Mouse (Mus musculus): ENCODE measurements at regions not wholly inside any gene's neighbourhood (a gene's known extent, or its start where the extent isn't known, plus 50 kb on each side); places are given as distances from the start of the nearest gene placed in this dataset.

GRCm38 (mm10) chr8:107717856-107718255 lies 129.6 kb upstream of the Psmd7 start:
- no peak for DNase-seq (ENCODE audit: low read depth, low spot score)

DNA sequence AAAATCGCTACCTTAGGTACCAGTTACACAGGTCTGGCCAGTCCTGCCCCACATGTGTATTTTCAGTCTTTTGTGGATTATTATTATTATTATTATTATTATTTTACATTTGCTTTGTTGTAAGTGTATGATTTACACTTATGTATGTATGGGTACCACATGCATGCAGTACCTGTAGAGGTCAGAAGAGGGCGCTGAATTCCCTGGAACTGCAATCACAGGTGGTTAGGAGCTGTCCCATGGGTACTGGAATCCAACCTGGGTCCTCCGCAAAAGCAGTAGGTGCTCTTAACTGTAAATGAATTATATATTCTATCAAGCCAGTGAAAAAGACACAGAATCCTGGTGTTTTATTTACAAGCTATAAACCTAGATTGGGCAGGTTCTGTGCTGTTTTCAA lies 131.4 kb upstream of the Psmd7 start:
- DNase-seq (ENCODE audit: low read depth, low spot score), result no peak

DNA sequence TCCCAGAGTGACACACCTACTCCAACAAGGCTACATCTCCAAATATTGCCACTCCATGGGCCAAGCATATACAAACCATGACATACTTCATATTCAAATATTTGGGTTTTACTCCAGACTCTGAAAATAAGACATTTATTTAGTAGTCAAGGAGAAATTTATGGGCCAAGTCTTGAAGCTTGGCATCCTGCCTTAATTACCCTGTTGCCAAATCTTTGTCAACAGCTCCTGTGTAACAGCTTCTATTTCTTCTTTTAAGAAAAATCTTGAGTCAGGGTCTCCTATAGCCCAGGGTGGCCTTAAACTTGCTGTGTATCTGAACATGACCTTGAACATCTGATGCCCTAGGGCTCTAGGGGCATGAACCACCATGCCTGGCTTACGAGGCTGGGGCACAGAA lies 138.5 kb upstream of the Psmd7 start:
- DNase-seq (ENCODE audit: low read depth, low spot score), result no peak

- no peak for DNase-seq (ENCODE audit: low read depth, low spot score)
These were observed 139.0 kb upstream of the Psmd7 start for GRCm38 (mm10) chr8:107727276-107727675.

- no peak for DNase-seq (ENCODE audit: low read depth, low spot score)
These were observed 150.8 kb upstream of the Psmd7 start for GRCm38 (mm10) chr8:107739091-107739490.

GRCm38 (mm10) chr8:107757083-107757482 lies 168.8 kb upstream of the Psmd7 start:
- DNase-seq (ENCODE audit: low read depth, low spot score), result no peak

DNA sequence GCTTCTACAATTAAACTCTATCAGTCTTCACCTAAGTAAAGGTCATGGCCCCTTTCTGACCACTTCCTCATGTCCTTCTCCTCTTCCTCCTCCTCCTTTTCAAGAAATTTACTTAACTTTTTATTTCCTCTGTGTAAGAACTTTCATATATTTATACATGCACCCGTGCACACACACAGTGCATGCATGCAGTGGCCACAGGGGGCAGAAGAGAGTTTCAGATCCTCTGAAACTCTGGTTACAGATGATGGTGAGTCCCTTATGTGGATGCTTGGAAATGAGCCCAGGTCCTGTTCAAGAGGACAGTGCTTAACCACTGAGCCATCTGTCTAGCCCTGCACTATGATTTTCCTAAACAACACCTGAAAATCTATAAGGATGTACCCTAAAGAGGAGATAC lies 170.4 kb upstream of the Psmd7 start:
- no peak for DNase-seq (ENCODE audit: low read depth, low spot score)

GRCm38 (mm10) chr8:107776906-107777305 lies 165.5 kb upstream of the Zfhx3 start:
- DNase-seq (ENCODE audit: low read depth, low spot score), result no peak

DNA sequence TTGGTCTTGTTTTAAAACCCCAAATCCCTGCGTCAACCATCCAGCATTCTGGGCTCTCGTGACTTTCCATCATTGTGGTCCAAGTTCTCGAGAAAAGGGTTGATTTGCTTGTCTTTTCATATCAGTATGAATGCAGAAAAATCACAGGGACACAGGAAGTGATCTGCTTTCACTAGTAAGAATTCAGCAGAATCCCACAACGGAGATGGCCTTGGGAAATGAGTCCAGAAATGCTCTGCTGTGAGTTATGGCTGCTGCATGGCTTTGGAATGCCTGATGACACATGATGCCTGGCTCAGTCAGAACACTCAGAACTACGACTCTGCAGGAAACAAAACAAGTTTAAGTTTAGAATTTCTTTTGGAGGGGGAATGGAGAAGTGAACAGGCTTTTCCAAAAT lies 156.7 kb upstream of the Zfhx3 start:
- DNase-seq (ENCODE audit: low read depth, low spot score), result no peak

GRCm38 (mm10) chr8:107792286-107792685 lies 150.2 kb upstream of the Zfhx3 start:
- no peak for DNase-seq (ENCODE audit: low read depth, low spot score)

DNA sequence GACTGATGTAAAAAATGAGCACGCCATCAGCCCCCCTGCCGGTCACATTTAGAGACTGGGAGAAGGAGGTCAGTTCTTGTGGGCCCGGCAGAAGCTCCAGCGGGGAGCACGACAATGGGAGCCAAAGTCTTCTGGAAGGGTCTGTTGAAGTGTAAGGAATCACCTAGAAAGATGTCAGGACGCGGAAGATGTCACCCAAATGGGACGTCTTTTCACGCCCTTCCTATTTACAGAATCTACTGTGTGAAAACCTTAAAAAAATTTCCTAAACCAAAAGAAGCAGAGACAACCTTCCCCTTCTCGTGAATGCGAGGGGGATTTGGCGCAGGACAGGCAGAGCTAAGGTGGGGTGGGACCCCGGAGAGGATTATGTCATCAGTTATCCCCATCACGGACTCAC lies 127.5 kb upstream of the Zfhx3 start:
- DNase-seq (ENCODE audit: low read depth, low spot score), result no peak

DNA sequence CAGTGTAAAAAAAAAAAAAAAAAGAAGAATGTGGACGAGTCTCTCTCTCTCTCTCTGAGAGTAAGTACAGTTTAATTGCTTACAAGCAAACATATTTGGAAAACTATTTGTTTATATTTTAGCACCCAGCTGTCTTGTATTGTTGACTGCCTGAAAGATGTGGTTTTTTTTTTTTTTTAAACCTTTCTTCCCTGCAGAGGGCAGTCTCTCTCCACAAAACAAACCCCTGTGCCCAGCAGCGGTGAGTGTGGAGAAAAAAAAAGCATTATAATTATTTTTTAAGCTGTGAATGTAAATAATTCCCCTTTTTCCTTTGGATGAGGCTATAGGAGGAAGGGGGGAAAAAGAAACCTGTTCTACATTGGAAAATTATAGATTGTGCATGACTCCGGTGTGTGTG lies 126.7 kb upstream of the Zfhx3 start:
- DNase-seq (ENCODE audit: low read depth, low spot score), result no peak

GRCm38 (mm10) chr8:107817796-107818195 lies 124.6 kb upstream of the Zfhx3 start:
- no peak for DNase-seq (ENCODE audit: low read depth, low spot score)

GRCm38 (mm10) chr8:107820174-107820760 lies 122.2 kb upstream of the Zfhx3 start:
- DNase-seq (ENCODE audit: low read depth, low spot score), result no peak

DNA sequence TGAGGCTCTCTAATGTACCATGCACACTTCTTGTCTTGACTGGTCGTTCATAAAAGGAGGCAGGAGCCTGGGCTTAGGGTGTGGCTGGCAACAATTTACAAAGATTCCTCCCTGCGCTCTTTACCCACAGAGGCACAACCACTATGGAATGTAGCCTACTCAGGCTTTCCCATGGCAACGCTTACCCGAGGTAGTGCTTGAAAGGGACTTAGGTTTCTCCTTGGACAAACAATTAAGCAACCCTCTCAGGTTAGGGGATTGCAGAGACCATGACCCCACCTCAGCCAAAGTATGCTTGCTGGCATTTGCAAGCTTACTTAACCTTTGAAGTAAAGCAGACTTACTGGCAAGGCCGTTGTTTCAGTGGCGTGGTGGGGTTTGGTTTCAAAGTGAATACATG lies 120.9 kb upstream of the Zfhx3 start:
- DNase-seq (ENCODE audit: low read depth, low spot score), result no peak

DNA sequence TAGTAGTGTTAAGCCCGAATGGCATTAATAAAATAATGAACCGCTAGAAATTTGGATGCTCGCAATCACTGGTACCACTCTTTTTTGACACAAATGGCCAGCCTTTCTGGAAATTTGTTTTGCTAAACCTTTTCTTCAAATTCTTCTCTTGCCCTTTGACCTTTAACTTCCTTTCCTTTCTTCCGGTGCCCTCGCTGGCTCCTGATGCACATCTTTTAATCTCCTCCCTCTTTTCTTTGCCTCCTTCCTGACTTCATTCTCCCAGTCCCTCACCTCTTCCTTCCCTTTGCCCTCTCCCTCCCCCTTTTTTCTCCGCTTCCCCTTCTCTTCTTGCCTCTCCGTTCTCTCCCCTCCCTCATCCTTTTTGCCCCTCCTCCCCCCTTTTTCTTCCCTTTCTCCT lies 118.3 kb upstream of the Zfhx3 start:
- no peak for DNase-seq (ENCODE audit: low read depth, low spot score)

GRCm38 (mm10) chr8:107824640-107825039 lies 117.8 kb upstream of the Zfhx3 start:
- DNase-seq (ENCODE audit: low read depth, low spot score), result no peak

GRCm38 (mm10) chr8:107827500-107828125 lies 114.8 kb upstream of the Zfhx3 start:
- DNase-seq (ENCODE audit: low read depth, low spot score), result no peak

DNA sequence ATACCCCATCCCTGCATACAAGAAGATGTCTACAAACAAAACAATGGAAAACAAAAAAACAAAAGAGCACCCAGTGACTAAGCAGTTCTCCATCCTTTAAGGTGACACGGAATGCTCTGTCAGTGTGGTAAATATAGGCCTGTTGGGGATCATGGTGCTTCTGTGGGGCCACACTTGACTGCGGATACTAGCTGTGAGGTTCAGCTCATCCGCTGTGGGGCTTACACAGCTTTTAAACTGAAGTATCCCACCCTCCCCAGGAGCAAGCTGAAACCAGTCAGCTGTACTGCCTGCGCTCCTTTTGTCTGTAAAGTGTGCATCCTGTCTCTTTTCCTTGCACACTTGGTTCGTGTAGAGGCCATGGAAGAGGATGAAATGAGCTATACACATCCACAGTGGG lies 113.9 kb upstream of the Zfhx3 start:
- no peak for DNase-seq (ENCODE audit: low read depth, low spot score)

GRCm38 (mm10) chr8:107833481-107833880 lies 109.0 kb upstream of the Zfhx3 start:
- DNase-seq (ENCODE audit: low read depth, low spot score), result no peak

GRCm38 (mm10) chr8:107846141-107846540 lies 96.3 kb upstream of the Zfhx3 start:
- DNase-seq (ENCODE audit: low read depth, low spot score), result no peak

- DNase-seq (ENCODE audit: low read depth, low spot score), result no peak
These were observed 91.0 kb upstream of the Zfhx3 start for GRCm38 (mm10) chr8:107851236-107852043.

- no peak for DNase-seq (ENCODE audit: low read depth, low spot score)
These were observed 82.7 kb upstream of the Zfhx3 start for GRCm38 (mm10) chr8:107859770-107860169.

Data from retina, adult 2 months (tissue).